Mouse (Mus musculus): ENCODE results near the gene N4bp2l1. TPM values are rescaled to one million over a fixed set of nuclear protein-coding genes. Genes with fewer than 3 reads are reported as not detected.
"Not testable (repeated sequence)": the region's sequence is repeated elsewhere in the genome, so short reads cannot be mapped to it uniquely, and the experiment has no call there.

N4bp2l1 gene
- 1 to 10 TPM; 4.2 to 4.7 TPM for total RNA-seq (2021)

GRCm38 (mm10) chr5:150597088-150597487, at the start of gene N4bp2l1:
Gene N4bp2l1 (minus strand): TSS chr5:150597188.
- DNase-seq, result no peak
- intact Hi-C loops (cut with DNase I), result no loop called here

- no peak for DNase-seq
Observed at GRCm38 (mm10) chr5:150644926-150645325, 47.9 kb upstream of the N4bp2l1 start.

GRCm38 (mm10) chr5:150643390-150643789, 46.4 kb upstream of the N4bp2l1 start:
- DNase-seq; intact Hi-C loops (cut with DNase I): not testable (repeated sequence)

More at GRCm38 (mm10) chr5:150644926-150645325, 47.9 kb upstream of the N4bp2l1 start:
- intact Hi-C loops (cut with DNase I), result no loop called here

- intact Hi-C loops (cut with DNase I), result no loop called here
- DNase-seq, result no peak
Observed at GRCm38 (mm10) chr5:150641440-150641839, 44.5 kb upstream of the N4bp2l1 start.

GRCm38 (mm10) chr5:150629692-150630091, 32.7 kb upstream of the N4bp2l1 start:
- intact Hi-C loops (cut with DNase I), result no loop called here
- no peak for DNase-seq

GRCm38 (mm10) chr5:150629272-150629671, 32.3 kb upstream of the N4bp2l1 start:
- no peak for DNase-seq
- intact Hi-C loops (cut with DNase I), result no loop called here

- intact Hi-C loops (cut with DNase I), result no loop called here
- no peak for DNase-seq
Observed at GRCm38 (mm10) chr5:150625528-150625927, 28.5 kb upstream of the N4bp2l1 start.

- intact Hi-C loops (cut with DNase I), result no loop called here
- no peak for DNase-seq
Observed at GRCm38 (mm10) chr5:150622792-150623191, 25.8 kb upstream of the N4bp2l1 start.

- intact Hi-C loops (cut with DNase I), result no loop called here
- no peak for DNase-seq
Observed at GRCm38 (mm10) chr5:150621592-150621991, 24.6 kb upstream of the N4bp2l1 start.

GRCm38 (mm10) chr5:150620588-150621135, 23.7 kb upstream of the N4bp2l1 start:
- intact Hi-C loops (cut with DNase I), result no loop called here
- no peak for DNase-seq

GRCm38 (mm10) chr5:150618599-150619355, 21.8 kb upstream of the N4bp2l1 start:
- intact Hi-C loops (cut with DNase I), result no loop called here
- no peak for DNase-seq

GRCm38 (mm10) chr5:150616731-150617130, 19.7 kb upstream of the N4bp2l1 start:
- intact Hi-C loops (cut with DNase I), result no loop called here
- no peak for DNase-seq

GRCm38 (mm10) chr5:150616216-150616615, 19.2 kb upstream of the N4bp2l1 start:
- no peak for DNase-seq
- intact Hi-C loops (cut with DNase I), result no loop called here

- DNase-seq, result no peak
- intact Hi-C loops (cut with DNase I), result no loop called here
Observed at GRCm38 (mm10) chr5:150614054-150614453, 17.1 kb upstream of the N4bp2l1 start.

- intact Hi-C loops (cut with DNase I), result no loop called here
- no peak for DNase-seq
Observed at GRCm38 (mm10) chr5:150611697-150612096, 14.7 kb upstream of the N4bp2l1 start.

- intact Hi-C loops (cut with DNase I), result no loop called here
- no peak for DNase-seq
Observed at GRCm38 (mm10) chr5:150611136-150611535, 14.1 kb upstream of the N4bp2l1 start.

GRCm38 (mm10) chr5:150607631-150608030, 10.6 kb upstream of the N4bp2l1 start:
- no peak for DNase-seq
- intact Hi-C loops (cut with DNase I), result no loop called here

- no peak for DNase-seq
Observed at GRCm38 (mm10) chr5:150606131-150606530, 9.1 kb upstream of the N4bp2l1 start.

GRCm38 (mm10) chr5:150601441-150602230, 4.6 kb upstream of the N4bp2l1 start:
- intact Hi-C loops (cut with DNase I), result no loop called here
- no peak for DNase-seq

More at GRCm38 (mm10) chr5:150606131-150606530, 9.1 kb upstream of the N4bp2l1 start:
- intact Hi-C loops (cut with DNase I), result no loop called here

GRCm38 (mm10) chr5:150600554-150601440, 3.8 kb upstream of the N4bp2l1 start:
- intact Hi-C loops (cut with DNase I), result no loop called here
- DNase-seq, result peak in 1 of 2 experiments; percentile 28
